Mouse (Mus musculus) liver, embryonic 11.5 days (tissue): ENCODE measurements at regions not wholly inside any gene's neighbourhood (a gene's known extent, or its start where the extent isn't known, plus 50 kb on each side); places are given as distances from the start of the nearest gene placed in this dataset.
A peak's percentile ranks its signal among the peaks of the same experiment; 100 is the strongest.
"Not testable (repeated sequence)": the region's sequence is repeated elsewhere in the genome, so short reads cannot be mapped to it uniquely, and the experiment has no call there.

Source experiments
- ATAC-seq: fragments of 200-750 bp; cut with Nextera tagmentation; replicated peaks from 2 replicates; pipeline ENCODE4 v1.8.0; 2017; ENCODE audit warnings: moderate number of reproducible peaks, mild to moderate bottlenecking, moderate TSS enrichment, moderate library complexity; ENCODE audit not compliant: low FRiP score
- DNase-seq: peaks from one replicate; pipeline ENCODE4 v3.0.0-alpha.2; 2017; ENCODE audit warnings: low spot score
- H3K27ac ChIP-seq: fragments of 300-500 bp; sonication (generic); 2 replicates; pipeline ENCODE4 v1.5.1; 2014; ENCODE audit warnings: mild to moderate bottlenecking, low read depth, low read length, control low read depth
- H3K27me3 ChIP-seq: fragments of 300-500 bp; sonication (generic); replicated peaks from 2 replicates; pipeline ENCODE4 v1.6.1; 2014; ENCODE audit warnings: low read length, mixed read lengths; ENCODE audit not compliant: control insufficient read depth, insufficient read depth
- H3K36me3 ChIP-seq: fragments of 300-500 bp; sonication (generic); 2 replicates; pipeline ENCODE4 v1.6.1; 2014; ENCODE audit warnings: mild to moderate bottlenecking, low read length, moderate library complexity, mixed read lengths; ENCODE audit not compliant: control insufficient read depth, insufficient read depth
- H3K4me1 ChIP-seq: fragments of 300-500 bp; sonication (generic); replicated peaks from 2 replicates; pipeline ENCODE4 v1.6.1; 2014; ENCODE audit warnings: low read length, mixed read lengths; ENCODE audit not compliant: control insufficient read depth, insufficient read depth
- H3K4me2 ChIP-seq: fragments of 300-500 bp; sonication (generic); 2 replicates; pipeline ENCODE4 v1.6.1; 2014; ENCODE audit warnings: mild to moderate bottlenecking, control low read depth, moderate library complexity
- H3K4me3 ChIP-seq: fragments of 300-500 bp; sonication (generic); 2 replicates; pipeline ENCODE4 v1.5.1; 2014; ENCODE audit warnings: low read depth, low read length, control low read depth
- H3K9ac ChIP-seq: fragments of 300-500 bp; sonication (generic); 2 replicates; pipeline ENCODE4 v1.6.1; 2014; ENCODE audit warnings: low read depth, low read length, control low read depth
- H3K9me3 ChIP-seq: fragments of 300-500 bp; sonication (generic); 2 replicates; pipeline ENCODE4 v1.6.1; 2016; ENCODE audit warnings: low read length, inconsistent platforms, mixed read lengths; ENCODE audit not compliant: control insufficient read depth
- WGBS: fragments of 180-500 bp; shearing (Covaris S2); extraction: QIAGEN DNeasy Blood & Tissue Kit; methylation state at CpG from one replicate; pipeline ENCODE4 v1.1.7; 2014; 5-methylcytosine and 5-hydroxymethylcytosine counted together

- WGBS, result 67% methylated on average over 5 of the region's 5 CpGs
- no peak overlapping the region for H3K4me3 ChIP-seq
- no peak overlapping the region for H3K9ac ChIP-seq
- no peaks in the 10 kb centered on the region; the same call in 1 of the 2 replicates for H3K27me3 ChIP-seq
- no peak overlapping the region for H3K4me2 ChIP-seq
- no peak for ATAC-seq
- DNase-seq, result no peak
- no peak overlapping the region for H3K27ac ChIP-seq
- peaks cover 5% of the 10 kb centered on the region; the same call in 1 of the 2 replicates for H3K4me1 ChIP-seq
- H3K36me3 ChIP-seq, result no peaks in the 10 kb centered on the region
- H3K9me3 ChIP-seq, result no peaks in the 10 kb centered on the region
These were observed 105.6 kb upstream of the Map3k1 start for GRCm38 (mm10) chr13:111914348-111914913.

GRCm38 (mm10) chr13:111919417-111919816 lies 110.6 kb upstream of the Map3k1 start:
- not testable (repeated sequence) for H3K4me1 ChIP-seq, H3K27ac ChIP-seq, ATAC-seq

GRCm38 (mm10) chr13:111920534-111920933 lies 111.7 kb upstream of the Map3k1 start:
- H3K9me3 ChIP-seq, result no peaks in the 10 kb centered on the region
- H3K4me2 ChIP-seq, result no peak overlapping the region
- no peak overlapping the region for H3K27ac ChIP-seq
- WGBS, result 91% methylated on average over 2 of the region's 2 CpGs
- H3K4me1 ChIP-seq, result no peaks in the 10 kb centered on the region
- no peaks in the 10 kb centered on the region; the same call in 1 of the 2 replicates for H3K27me3 ChIP-seq
- H3K36me3 ChIP-seq, result no peaks in the 10 kb centered on the region
- no peak overlapping the region for H3K4me3 ChIP-seq
- ATAC-seq (no peak), DNase-seq (no peak)
- no peak overlapping the region for H3K9ac ChIP-seq

More at GRCm38 (mm10) chr13:111919417-111919816, 110.6 kb upstream of the Map3k1 start:
- not testable (repeated sequence) for H3K9ac ChIP-seq, DNase-seq, H3K4me3 ChIP-seq, H3K27me3 ChIP-seq, H3K36me3 ChIP-seq, H3K9me3 ChIP-seq, H3K4me2 ChIP-seq
- 69% methylated on average over 11 of the region's 11 CpGs for WGBS

GRCm38 (mm10) chr13:111921142-111922035 lies 112.6 kb upstream of the Map3k1 start:
- Histone ChIP-seq H3K4me2 (no peak overlapping the region), H3K9me3 (no peaks in the 10 kb centered on the region), H3K4me3 (no peak overlapping the region), H3K9ac (no peak overlapping the region), H3K27me3 (no peaks in the 10 kb centered on the region; the same call in 1 of the 2 replicates), H3K36me3 (no peaks in the 10 kb centered on the region), H3K27ac (no peak overlapping the region), H3K4me1 (no peaks in the 10 kb centered on the region)
- no peak for DNase-seq
- ATAC-seq, result no peak
- 80% methylated on average over 5 of the region's 5 CpGs for WGBS

DNA sequence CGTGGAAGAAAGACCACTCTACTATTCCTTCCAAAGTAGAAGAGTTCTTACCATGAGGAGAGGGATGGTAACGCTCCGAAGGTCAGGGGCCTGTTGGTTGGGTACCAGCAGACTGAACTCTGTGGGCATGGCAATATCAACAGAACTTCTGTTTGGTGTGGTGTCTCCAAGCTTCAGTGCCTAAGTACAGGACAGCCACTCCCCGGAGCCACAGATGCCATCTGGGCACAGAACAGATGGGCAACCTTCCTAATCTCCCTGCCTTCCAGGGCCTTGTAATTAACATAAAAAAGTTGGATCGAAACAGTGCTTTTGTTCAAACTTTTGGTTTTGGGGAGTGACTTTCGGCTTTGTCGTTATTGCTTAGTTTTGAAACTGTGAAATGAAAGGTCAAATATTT lies 116.6 kb upstream of the Map3k1 start:
- Histone ChIP-seq H3K27ac (no peak overlapping the region), H3K4me3 (no peak overlapping the region), H3K27me3 (no peaks in the 10 kb centered on the region), H3K4me2 (no peak overlapping the region), H3K9ac (no peak overlapping the region), H3K4me1 (peaks cover 12% of the 10 kb centered on the region), H3K36me3 (no peaks in the 10 kb centered on the region), H3K9me3 (no peaks in the 10 kb centered on the region)
- 92% methylated on average over 7 of the region's 7 CpGs for WGBS
- no peak for ATAC-seq
- DNase-seq, result no peak

DNA sequence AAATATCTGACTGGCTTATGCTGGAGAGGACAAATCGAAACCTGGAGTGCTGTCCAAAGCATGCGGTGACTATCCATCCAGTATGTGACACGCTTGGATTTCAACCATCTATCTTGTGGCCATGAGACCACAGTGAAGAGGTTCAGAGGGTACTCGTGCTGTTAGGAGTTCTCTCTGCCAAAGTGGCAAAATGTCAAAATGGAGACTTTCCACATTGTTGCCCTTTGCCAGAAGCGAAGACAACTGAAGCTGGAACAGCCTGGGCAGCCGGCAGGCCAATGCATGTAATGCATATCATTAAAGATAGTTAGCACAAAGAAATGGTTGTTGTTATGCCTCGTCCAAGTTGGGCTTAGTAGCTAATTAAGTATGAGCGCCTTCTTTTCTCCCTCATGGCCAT lies 118.0 kb upstream of the Map3k1 start:
- no peak for ATAC-seq
- WGBS, result 84% methylated on average over 8 of the region's 8 CpGs
- Histone ChIP-seq H3K9me3 (no peaks in the 10 kb centered on the region), H3K4me3 (no peak overlapping the region), H3K4me2 (no peak overlapping the region), H3K27ac (no peak overlapping the region), H3K9ac (no peak overlapping the region), H3K36me3 (no peaks in the 10 kb centered on the region), H3K27me3 (no peaks in the 10 kb centered on the region), H3K4me1 (peaks cover 12% of the 10 kb centered on the region)
- DNase-seq, result no peak

- Histone ChIP-seq H3K4me2 (no peak overlapping the region), H3K27ac (no peak overlapping the region), H3K4me3 (no peak overlapping the region), H3K27me3 (no peaks in the 10 kb centered on the region), H3K4me1 (peaks cover 12% of the 10 kb centered on the region), H3K36me3 (no peaks in the 10 kb centered on the region), H3K9ac (no peak overlapping the region), H3K9me3 (no peaks in the 10 kb centered on the region)
- ATAC-seq, result no peak
- WGBS, result 65% methylated on average over 3 of the region's 3 CpGs
- DNase-seq, result no peak
These were observed 118.7 kb upstream of the Map3k1 start for GRCm38 (mm10) chr13:111927489-111927888.

DNA sequence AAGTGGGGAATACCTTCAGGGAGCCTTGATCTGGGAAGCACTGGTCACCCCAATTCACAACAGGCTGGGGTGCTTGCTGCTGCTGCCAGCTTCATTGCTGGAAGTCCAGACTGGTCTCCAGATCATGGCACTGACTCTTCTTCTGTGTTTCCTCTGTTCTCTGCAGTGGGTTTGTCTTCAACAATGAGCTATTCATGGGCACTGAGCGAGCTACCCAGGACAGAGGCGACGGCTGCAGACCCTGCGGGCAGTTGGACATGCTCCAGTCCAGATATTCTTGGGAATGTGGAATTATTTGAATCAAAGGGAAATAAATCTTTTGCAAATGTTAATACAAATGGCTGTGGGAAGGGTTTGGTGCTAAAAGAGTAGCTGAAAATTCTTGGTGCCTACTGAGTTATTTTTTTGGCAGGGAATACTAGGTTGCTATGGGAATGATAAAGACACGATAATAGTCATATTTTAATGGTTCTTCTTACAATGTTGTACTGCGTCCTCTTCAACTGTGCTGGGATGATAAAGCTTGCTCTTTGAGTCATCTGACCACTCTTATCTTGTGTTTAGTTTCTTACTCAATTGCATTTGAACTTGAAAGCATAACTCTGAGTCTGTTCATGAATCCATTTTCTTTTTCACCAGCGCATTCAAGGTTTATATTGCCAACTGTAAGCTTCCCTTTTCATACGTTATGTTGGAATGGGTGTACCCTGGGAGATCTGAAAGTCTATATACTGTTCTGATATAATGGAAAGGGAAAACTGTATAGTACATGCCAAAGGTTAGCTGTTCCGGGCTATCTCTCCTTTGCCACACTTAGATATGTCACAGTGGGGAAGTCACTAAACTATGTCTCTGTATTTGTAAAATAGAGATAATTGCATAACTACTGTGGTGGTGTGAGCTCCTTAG lies 120.1 kb upstream of the Map3k1 start:
- Histone ChIP-seq H3K4me1 (peaks cover 15% of the 10 kb centered on the region), H3K27me3 (no peaks in the 10 kb centered on the region), H3K9ac (peak overlapping the region; percentile 51), H3K36me3 (no peaks in the 10 kb centered on the region), H3K9me3 (no peaks in the 10 kb centered on the region), H3K4me3 (no peak overlapping the region), H3K4me2 (peak overlapping the region; percentile 36), H3K27ac (peak overlapping the region; percentile 70)
- WGBS, result 66% methylated on average over 9 of the region's 9 CpGs
- peak; percentile 93 for ATAC-seq
- DNase-seq, result no peak
